In the genomic region with DNA sequence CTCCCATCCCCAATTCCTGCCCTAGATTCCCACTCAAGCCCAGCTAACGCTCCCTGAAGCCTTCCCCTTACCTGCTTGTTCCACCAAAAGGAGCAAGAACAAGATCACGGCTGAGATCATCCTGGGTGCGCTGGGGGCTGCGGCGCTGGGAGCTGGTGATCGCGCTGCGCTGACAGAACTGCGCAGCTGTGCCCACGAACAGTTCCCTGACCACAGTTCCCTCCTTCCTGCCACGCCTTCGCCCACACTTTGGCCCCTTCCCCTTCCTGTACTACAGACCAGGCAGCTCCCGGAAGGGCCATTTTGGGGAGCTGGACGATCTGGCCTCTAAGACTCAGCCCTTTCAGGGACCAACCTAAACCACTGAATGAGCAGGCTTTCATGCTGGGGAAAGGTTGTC, we compare ENCODE assay signal across 8 mouse cellular contexts. TPM values are rescaled to one million over a fixed set of nuclear protein-coding genes. Genes with fewer than 3 reads are reported as not detected.
DNase-seq lines count a peak whose midpoint lies in the region; ATAC-seq lines count a peak whose summit lies in the region.

A gene (minus strand): TSS at position 240 of the 400 bp plus-strand sequence.

- no peaks in the 10 kb centered on the region for H3K9me3 ChIP-seq in forebrain, embryonic 11.5 days (ENCODE audit: control insufficient read depth, low read length)
- no peaks in the 10 kb centered on the region for H3K9me3 ChIP-seq in intestine, embryonic 16.5 days (ENCODE audit: control insufficient read depth, low read length)

- no peak for DNase-seq in frontal cortex, adult 2 months (ENCODE audit: extremely low spot score in 1 of 2, low spot score in 1 of 2)
- DNase-seq in frontal cortex, postnatal 14 days (ENCODE audit: low spot score in 2 of 2): no peak
- DNase-seq in 416B (ENCODE audit: low read depth): peak; percentile 91
- DNase-seq in forebrain, embryonic 11.5 days (ENCODE audit: low spot score): no peak
- DNase-seq in lung, postnatal 36 days: peak; percentile 65
- DNase-seq in ovary, adult 18-20 months (ENCODE audit: low spot score): no peak
- no peak for DNase-seq in cerebellum, postnatal 36 days

- H3K4me2 ChIP-seq in forebrain, embryonic 11.5 days (ENCODE audit: low read depth, low read length, severe bottlenecking): no peak within 1 kb of the TSS
- no peak within 1 kb of the TSS for H3K4me2 ChIP-seq in intestine, embryonic 16.5 days (ENCODE audit: low read depth, low read length)

- H3K27me3 ChIP-seq in forebrain, embryonic 11.5 days (ENCODE audit: control insufficient read depth, insufficient read depth, low read length): no peaks in the 10 kb centered on the region
- H3K27me3 ChIP-seq in intestine, embryonic 16.5 days (replicated peaks; ENCODE audit: control insufficient read depth, insufficient read depth, low read length): no peaks in the 10 kb centered on the region

- H3K27ac ChIP-seq in forebrain, embryonic 11.5 days (ENCODE audit: low read depth, low read length): no peak within 1 kb of the TSS
- 0 out of 2 replicates have a peak within 1 kb of the TSS, but pooled peaks have one; percentile 21 for H3K27ac ChIP-seq in intestine, embryonic 16.5 days (ENCODE audit: low read length)

- ATAC-seq in forebrain, embryonic 11.5 days (replicated peaks; ENCODE audit: low FRiP score): no peak
- ATAC-seq in intestine, embryonic 16.5 days: no peak

- no peaks in the 10 kb centered on the region; the same call in 1 of the 2 replicates for H3K4me1 ChIP-seq in forebrain, embryonic 11.5 days (replicated peaks; ENCODE audit: control insufficient read depth, insufficient read depth, low read length)
- no peaks in the 10 kb centered on the region for H3K4me1 ChIP-seq in intestine, embryonic 16.5 days (ENCODE audit: control insufficient read depth, insufficient read depth, low read length)

- WGBS in forebrain, embryonic 11.5 days: 93% methylated on average over 14 of the region's 14 CpGs
- WGBS in intestine, embryonic 16.5 days: 92% methylated on average over 14 of the region's 14 CpGs

- H3K9ac ChIP-seq in forebrain, embryonic 11.5 days (ENCODE audit: low read length): no peak within 1 kb of the TSS
- no peak within 1 kb of the TSS for H3K9ac ChIP-seq in intestine, embryonic 16.5 days (ENCODE audit: low read depth, low read length)

- H3K36me3 ChIP-seq in forebrain, embryonic 11.5 days (ENCODE audit: control insufficient read depth, insufficient read depth, low read length): peaks cover 16% of the 10 kb centered on the region; the same call in 1 of the 2 replicates
- H3K36me3 ChIP-seq in intestine, embryonic 16.5 days (ENCODE audit: control insufficient read depth, insufficient read depth, low read length): peaks cover 31% of the 10 kb centered on the region

- no peak within 1 kb of the TSS for H3K4me3 ChIP-seq in forebrain, embryonic 11.5 days (ENCODE audit: low read depth, low read length)
- 0 out of 2 replicates have a peak within 1 kb of the TSS, but pooled peaks have one; percentile 4 for H3K4me3 ChIP-seq in intestine, embryonic 16.5 days (ENCODE audit: low read length)

RNA-seq across cellular contexts. Expression of the gene that starts here (rescaled TPM):
- 37.1 and 40.6 TPM in 2 replicates for polyA plus RNA-seq in frontal cortex, adult 2 months (2012; rRNA removed)
- polyA plus RNA-seq in forebrain, embryonic 11.5 days (2014; fragmentation: Nextera tagmentation; extraction: Ambion mirVana): 18.4 and 18.6 TPM in 2 replicates
- 50.3 and 52.1 TPM in 2 replicates for polyA plus RNA-seq in intestine, embryonic 16.5 days (2015; fragmentation: Nextera tagmentation; extraction: Ambion mirVana)

Comparison
In these comparisons a context has a peak if more than half of its experiments do, and no peak if none do; other contexts are left out.
1. DNase-seq: peak in 416B (single experiment) and lung, postnatal 36 days (single experiment); none in frontal cortex, adult 2 months (0 of 2), frontal cortex, postnatal 14 days (0 of 2), forebrain, embryonic 11.5 days (single experiment), ovary, adult 18-20 months (single experiment) and cerebellum, postnatal 36 days (0 of 2).